Mouse (Mus musculus): ENCODE measurements around the gene Rgs7bp.

Gene Rgs7bp

GRCm38 (mm10) chr13:105054181-105054940 is at the start of gene Rgs7bp:
Gene Rgs7bp (minus strand): TSS chr13:105054930.
- peak; percentile 76 for DNase-seq

GRCm38 (mm10) chr13:105104385-105104784 is 49.7 kb upstream of the Rgs7bp start:
- no peak for DNase-seq

GRCm38 (mm10) chr13:105100705-105101104 is 46.0 kb upstream of the Rgs7bp start:
- DNase-seq, result no peak

- DNase-seq, result no peak
Measured at GRCm38 (mm10) chr13:105096316-105096715, 41.6 kb upstream of the Rgs7bp start.

GRCm38 (mm10) chr13:105089276-105089675 is 34.5 kb upstream of the Rgs7bp start:
- no peak for DNase-seq

- no peak for DNase-seq
Measured at GRCm38 (mm10) chr13:105081862-105082261, 27.1 kb upstream of the Rgs7bp start, which contains the start of gene 4933425L06Rik. Gene 4933425L06Rik (plus strand): TSS chr13:105082122.

- DNase-seq, result no peak
Measured at GRCm38 (mm10) chr13:105066890-105067845, 12.4 kb upstream of the Rgs7bp start.

- no peak for DNase-seq
Measured at GRCm38 (mm10) chr13:105066119-105066518, 11.4 kb upstream of the Rgs7bp start.

GRCm38 (mm10) chr13:105055374-105055773 is 644 bp upstream of the Rgs7bp start:
- DNase-seq, result no peak

- no peak for DNase-seq
Measured at GRCm38 (mm10) chr13:105054941-105055309, 195 bp upstream of the Rgs7bp start.

GRCm38 (mm10) chr13:105053618-105054017 is 1.1 kb downstream of the Rgs7bp start:
- DNase-seq, result peak; percentile 30

- DNase-seq, result peak; percentile 27
Measured at GRCm38 (mm10) chr13:105051432-105051831, 3.3 kb downstream of the Rgs7bp start.

GRCm38 (mm10) chr13:105048662-105049061 is 6.1 kb downstream of the Rgs7bp start:
- no peak for DNase-seq

GRCm38 (mm10) chr13:105047377-105047776 is 7.4 kb downstream of the Rgs7bp start:
- DNase-seq, result no peak

- no peak for DNase-seq
Measured at GRCm38 (mm10) chr13:105043882-105044281, 10.8 kb downstream of the Rgs7bp start.

- DNase-seq, result no peak
Measured at GRCm38 (mm10) chr13:105038334-105038733, 16.4 kb downstream of the Rgs7bp start.

- DNase-seq, result no peak
Measured at GRCm38 (mm10) chr13:105037816-105038215, 16.9 kb downstream of the Rgs7bp start.

- DNase-seq, result no peak
Measured at GRCm38 (mm10) chr13:105031882-105032281, 22.8 kb downstream of the Rgs7bp start.

GRCm38 (mm10) chr13:105028276-105028675 is 26.5 kb downstream of the Rgs7bp start:
- DNase-seq, result no peak

GRCm38 (mm10) chr13:105016577-105016976 is 38.2 kb downstream of the Rgs7bp start:
- DNase-seq, result no peak

GRCm38 (mm10) chr13:105015710-105016404 is 38.9 kb downstream of the Rgs7bp start:
- no peak for DNase-seq

- DNase-seq, result no peak
Measured at GRCm38 (mm10) chr13:105011300-105011699, 43.4 kb downstream of the Rgs7bp start.

GRCm38 (mm10) chr13:105008891-105009290 is 45.8 kb downstream of the Rgs7bp start:
- no peak for DNase-seq
